Mouse (Mus musculus) embryonic facial prominence, embryonic 14.5 days (tissue): Measurements from ENCODE around the gene Vmn1r204. TPM values are rescaled to one million over a fixed set of nuclear protein-coding genes. Genes with fewer than 3 reads are reported as not detected.
"Not testable (repeated sequence)": the region's sequence is repeated elsewhere in the genome, so short reads cannot be mapped to it uniquely, and the experiment has no call there.

Source experiments
- ATAC-seq: fragments of 200-750 bp; cut with Nextera tagmentation; 2 replicates; pipeline ENCODE4 v1.8.0; 2017; ENCODE audit warnings: low read depth, moderate number of reproducible peaks, moderate TSS enrichment
- DNase-seq: peaks from one replicate; pipeline ENCODE4 v3.0.0-alpha.2; 2015; ENCODE audit warnings: low spot score
- H3K27ac ChIP-seq: fragments of 300-500 bp; sonication (generic); replicated peaks from 2 replicates; pipeline ENCODE4 v1.5.1; 2014; ENCODE audit warnings: low read depth, mild to moderate bottlenecking, low read length, moderate library complexity
- H3K27me3 ChIP-seq: fragments of 300-500 bp; sonication (generic); replicated peaks from 2 replicates; pipeline ENCODE4 v1.6.1; 2014; ENCODE audit warnings: low read length; ENCODE audit not compliant: control insufficient read depth, insufficient read depth
- H3K36me3 ChIP-seq: fragments of 300-500 bp; sonication (generic); 2 replicates; pipeline ENCODE4 v1.6.1; 2014; ENCODE audit warnings: low read length, mixed read lengths; ENCODE audit not compliant: control insufficient read depth, insufficient read depth
- H3K4me1 ChIP-seq: fragments of 300-500 bp; sonication (generic); 2 replicates; pipeline ENCODE4 v1.6.1; 2014; ENCODE audit warnings: antibody characterized with exemption, low read length; ENCODE audit not compliant: control insufficient read depth, insufficient read depth
- H3K4me2 ChIP-seq: fragments of 300-500 bp; sonication (generic); 2 replicates; pipeline ENCODE4 v1.6.1; 2014; ENCODE audit warnings: low read depth, mild to moderate bottlenecking, low read length, moderate library complexity, mixed read lengths
- H3K4me3 ChIP-seq: fragments of 300-500 bp; sonication (generic); 2 replicates; pipeline ENCODE4 v1.5.1; 2014; ENCODE audit warnings: low read depth, mild to moderate bottlenecking, low read length
- H3K9ac ChIP-seq: fragments of 300-500 bp; sonication (generic); 2 replicates; pipeline ENCODE4 v1.6.1; 2014; ENCODE audit warnings: low read depth, mild to moderate bottlenecking, low read length, moderate library complexity, mixed read lengths
- H3K9me3 ChIP-seq: fragments of 300-500 bp; sonication (generic); 2 replicates; pipeline ENCODE4 v1.6.1; 2016; ENCODE audit warnings: low read length; ENCODE audit not compliant: control insufficient read depth
- WGBS: fragments of 180-500 bp; shearing (Covaris S2); extraction: QIAGEN DNeasy Blood & Tissue Kit; methylation state at CpG from one replicate; pipeline ENCODE4 v1.1.7; 2014; 5-methylcytosine and 5-hydroxymethylcytosine counted together
- polyA plus RNA-seq: library from polyadenylated mRNA; unstranded; fragments of >200 nt; fragmentation: Nextera tagmentation; extraction: Ambion mirVana; gene quantifications from 2 replicates; pipeline ENCODE4 v1.2.1, GENCODE M21; 2014

The Vmn1r204 gene
- not detected in 2 replicates for polyA plus RNA-seq

GRCm38 (mm10) chr13:22552898-22553297 lies at the start of gene Vmn1r204:
Vmn1r204 (plus strand) TSS chr13:22553198.
- H3K9me3 ChIP-seq, H3K27me3 ChIP-seq, H3K4me3 ChIP-seq, ATAC-seq, DNase-seq, H3K36me3 ChIP-seq, H3K27ac ChIP-seq, H3K4me2 ChIP-seq, H3K9ac ChIP-seq, H3K4me1 ChIP-seq: not testable (repeated sequence)
- WGBS: 74% methylated on average over 1 of the region's 1 CpGs

- Histone ChIP-seq H3K4me2 (no peak within 1 kb of the TSS), H3K27me3 (no peaks in the 10 kb centered on the region), H3K4me3 (no peak within 1 kb of the TSS), H3K27ac (no peak within 1 kb of the TSS), H3K4me1 (no peaks in the 10 kb centered on the region), H3K36me3 (no peaks in the 10 kb centered on the region), H3K9me3 (no peaks in the 10 kb centered on the region), H3K9ac (no peak within 1 kb of the TSS)
- DNase-seq (no peak), ATAC-seq (no peak)
Observed at GRCm38 (mm10) chr13:22505281-22505680, 47.7 kb upstream of the Vmn1r204 start, which contains the start of gene Vmn1r202. Vmn1r202 (minus strand) TSS chr13:22505381.

GRCm38 (mm10) chr13:22517814-22518213 lies 35.2 kb upstream of the Vmn1r204 start, which contains the start of gene Vmn1r203:
Vmn1r203 (plus strand) TSS chr13:22518114.
- no peak for DNase-seq

GRCm38 (mm10) chr13:22574911-22575310 lies 21.9 kb downstream of the Vmn1r204 start:
- H3K27ac ChIP-seq, H3K9ac ChIP-seq, DNase-seq, H3K4me2 ChIP-seq, H3K9me3 ChIP-seq, H3K36me3 ChIP-seq, H3K4me3 ChIP-seq, H3K4me1 ChIP-seq, H3K27me3 ChIP-seq, ATAC-seq: not testable (repeated sequence)
- 79% methylated on average over 3 of the region's 3 CpGs for WGBS

More at GRCm38 (mm10) chr13:22517814-22518213, 35.2 kb upstream of the Vmn1r204 start, which contains the start of gene Vmn1r203:
- H3K27me3 ChIP-seq: no peaks in the 10 kb centered on the region
- H3K36me3 ChIP-seq: no peaks in the 10 kb centered on the region
- no peak within 1 kb of the TSS for H3K9ac ChIP-seq
- H3K9me3 ChIP-seq: no peaks in the 10 kb centered on the region
- H3K4me3 ChIP-seq: no peak within 1 kb of the TSS
- H3K4me2 ChIP-seq: no peak within 1 kb of the TSS
- H3K4me1 ChIP-seq: no peaks in the 10 kb centered on the region
- ATAC-seq: no peak
- no peak within 1 kb of the TSS for H3K27ac ChIP-seq

GRCm38 (mm10) chr13:22583336-22583735 lies 30.3 kb downstream of the Vmn1r204 start:
- WGBS: 83% methylated on average over 12 of the region's 14 CpGs
- H3K27me3 ChIP-seq, H3K36me3 ChIP-seq, H3K4me2 ChIP-seq, ATAC-seq, H3K9ac ChIP-seq, H3K9me3 ChIP-seq, H3K4me1 ChIP-seq, DNase-seq, H3K27ac ChIP-seq, H3K4me3 ChIP-seq: not testable (repeated sequence)

- no peak for DNase-seq
- H3K27ac ChIP-seq: no peak within 1 kb of the TSS
- WGBS: 85% methylated on average over 3 of the region's 3 CpGs
Observed at GRCm38 (mm10) chr13:22592900-22593299, 39.9 kb downstream of the Vmn1r204 start, which contains the start of gene Vmn1r205. Vmn1r205 (minus strand) TSS chr13:22593000.

More at GRCm38 (mm10) chr13:22592900-22593299, 39.9 kb downstream of the Vmn1r204 start, which contains the start of gene Vmn1r205:
- no peak within 1 kb of the TSS for H3K4me3 ChIP-seq
- no peak within 1 kb of the TSS for H3K9ac ChIP-seq
- no peaks in the 10 kb centered on the region for H3K9me3 ChIP-seq
- H3K4me2 ChIP-seq: no peak within 1 kb of the TSS
- no peak for ATAC-seq
- no peaks in the 10 kb centered on the region for H3K36me3 ChIP-seq
- H3K4me1 ChIP-seq: no peaks in the 10 kb centered on the region
- no peaks in the 10 kb centered on the region for H3K27me3 ChIP-seq

Other genes with a start within 250 kb of the Vmn1r204 start
- 0.26 TPM in 1 of 2 replicates, not detected in the other for gene Vmn1r197, start 228.6 kb upstream of the Vmn1r204 start, polyA plus RNA-seq
- not detected in 2 replicates for gene Vmn1r198, start 202.8 kb upstream of the Vmn1r204 start, polyA plus RNA-seq
- gene Vmn1r199, start 173.4 kb upstream of the Vmn1r204 start, polyA plus RNA-seq: not detected in 2 replicates
- gene Vmn1r200, start 162.8 kb upstream of the Vmn1r204 start, polyA plus RNA-seq: 0.04 TPM in 1 of 2 replicates, not detected in the other
- not detected in 2 replicates for gene Vmn1r201, start 81.3 kb upstream of the Vmn1r204 start, polyA plus RNA-seq
- gene Vmn1r202, start 47.8 kb upstream of the Vmn1r204 start, polyA plus RNA-seq: not detected in 2 replicates
- gene Vmn1r203, start 35.1 kb upstream of the Vmn1r204 start, polyA plus RNA-seq: not detected in 2 replicates
- not detected in 2 replicates for gene Vmn1r205, start 39.8 kb downstream of the Vmn1r204 start, polyA plus RNA-seq
- not detected in 2 replicates for gene Vmn1r206, start 71.1 kb downstream of the Vmn1r204 start, polyA plus RNA-seq
- gene Vmn1r207-ps, start 176.4 kb downstream of the Vmn1r204 start, polyA plus RNA-seq: not detected in 2 replicates
- not detected in 2 replicates for gene Vmn1r208, start 224.2 kb downstream of the Vmn1r204 start, polyA plus RNA-seq